Mouse (Mus musculus): Measurements from ENCODE around the gene Oxsm. TPM values are rescaled to one million over a fixed set of nuclear protein-coding genes. Genes with fewer than 3 reads are reported as not detected.

Gene Oxsm
- polyA plus RNA-seq, 1 experiment from 2014 or later, result 3.3 TPM

Other genes with a start within 250 kb of the Oxsm start
- gene Ngly1, start 528 bp downstream of the Oxsm start, polyA plus RNA-seq (2015; fragmentation: Nextera tagmentation; extraction: Ambion mirVana), result 36.9 and 38.4 TPM in 2 replicates
- 36.1 and 45.6 TPM in 2 replicates for gene Top2b, start 115.4 kb upstream of the Oxsm start, polyA plus RNA-seq (2015; fragmentation: Nextera tagmentation; extraction: Ambion mirVana)

Data from lung, embryonic 16.5 days (tissue).